Mouse (Mus musculus) cerebellum, adult (tissue): ENCODE results near the gene Unc13c.

Experiments used
- ATAC-seq: cut with Nextera tagmentation; 2 replicates; pipeline ENCODE4 v1.9.2; 2017; ENCODE audit warnings: mild to moderate bottlenecking, moderate library complexity, mixed read lengths; ENCODE audit not compliant: insufficient number of reproducible peaks, low FRiP score, low TSS enrichment

Gene Unc13c

GRCm38 (mm10) chr9:73883143-73883542, 85.6 kb downstream of the Unc13c start:
- ATAC-seq, result no peak; the same call in 1 of the 2 replicates

- ATAC-seq, result no peak
Observed at GRCm38 (mm10) chr9:73882393-73882919, 86.3 kb downstream of the Unc13c start.

GRCm38 (mm10) chr9:73867410-73868067, 101.2 kb downstream of the Unc13c start:
- peak; percentile 36; the same call in 1 of the 2 replicates for ATAC-seq

DNA sequence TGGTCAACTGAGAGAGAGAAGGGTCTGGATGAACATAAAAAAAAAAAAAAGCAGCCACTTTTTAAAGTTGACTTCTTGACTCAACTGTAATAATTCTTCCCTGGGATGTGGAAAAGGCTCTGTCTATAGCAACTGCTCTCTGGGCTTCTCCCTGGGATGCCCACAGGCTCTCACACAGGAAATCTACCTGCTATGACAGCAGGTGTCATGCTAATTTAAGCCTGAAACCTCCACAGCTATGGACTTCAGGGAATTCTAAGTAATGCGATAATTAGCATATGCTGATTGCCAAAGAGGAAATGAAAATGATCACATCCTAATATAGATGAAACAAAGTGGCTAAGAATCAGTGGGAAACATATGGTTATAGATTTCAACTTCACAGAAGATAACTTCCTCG, 102.1 kb downstream of the Unc13c start:
- peak; percentile 56; the same call in 1 of the 2 replicates for ATAC-seq

DNA sequence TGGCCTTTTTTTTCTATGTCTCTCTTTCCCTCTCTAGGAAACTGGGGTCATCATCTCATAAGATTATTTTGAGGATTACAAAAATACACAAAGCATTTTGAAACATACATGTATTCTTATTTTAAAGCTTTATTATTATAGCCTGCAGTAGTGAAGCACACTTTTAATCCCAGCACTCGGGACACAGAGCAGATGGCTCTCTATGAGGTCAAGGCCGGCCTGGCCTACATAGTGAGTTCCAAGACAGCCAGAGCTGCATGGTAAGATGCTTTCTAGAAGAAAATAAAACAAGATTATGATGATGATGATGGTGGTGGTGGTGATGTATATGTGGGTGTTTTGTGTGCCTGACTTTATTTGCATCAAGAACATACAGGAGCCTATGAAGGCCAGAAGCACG, 109.3 kb downstream of the Unc13c start:
- no peak; the same call in 1 of the 2 replicates for ATAC-seq

DNA sequence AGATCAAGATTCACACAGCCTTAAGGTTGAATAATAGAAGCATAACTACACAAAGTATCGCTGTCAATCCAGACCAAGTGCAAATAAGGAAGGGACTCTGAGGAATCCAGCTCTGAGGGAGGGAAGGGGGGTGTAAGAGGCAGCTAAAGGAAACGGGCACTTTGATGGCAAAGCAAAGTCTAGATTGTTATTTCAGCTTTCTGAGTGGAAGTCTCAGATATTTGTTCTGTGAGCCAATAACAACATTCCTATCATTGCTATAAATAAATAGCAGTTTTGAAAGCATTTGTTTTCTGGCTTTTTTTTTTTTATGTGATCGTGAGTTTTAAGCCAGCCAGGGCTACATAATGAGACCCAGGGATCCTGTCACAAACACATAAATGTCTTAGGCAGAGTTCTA, 114.5 kb downstream of the Unc13c start:
- ATAC-seq, result no peak

DNA sequence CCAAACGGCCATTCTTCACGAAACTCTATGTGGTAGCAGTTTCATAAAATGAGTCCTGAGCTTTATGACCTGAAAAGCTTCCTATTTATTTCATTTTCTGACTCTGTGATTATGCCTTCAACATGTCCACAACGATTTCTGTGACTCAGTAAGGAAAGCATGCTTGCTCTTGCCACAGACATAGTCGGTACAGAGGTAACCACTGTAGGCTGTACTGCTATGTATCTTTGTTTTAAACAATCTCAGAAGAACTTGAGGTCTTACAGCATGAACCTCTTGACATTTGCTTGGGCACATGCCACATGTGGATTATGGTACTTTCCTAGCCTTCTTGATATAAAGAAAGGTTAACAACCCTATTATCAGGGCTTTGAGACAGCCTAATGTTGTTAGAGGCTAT, 162.1 kb downstream of the Unc13c start:
- no peak for ATAC-seq

GRCm38 (mm10) chr9:73774616-73775015, 194.2 kb downstream of the Unc13c start:
- ATAC-seq, result peak; percentile 66; the same call in 1 of the 2 replicates

GRCm38 (mm10) chr9:73755185-73755584, 213.6 kb downstream of the Unc13c start:
- ATAC-seq, result peak; percentile 66

GRCm38 (mm10) chr9:73753480-73753879, 215.3 kb downstream of the Unc13c start:
- ATAC-seq, result no peak

DNA sequence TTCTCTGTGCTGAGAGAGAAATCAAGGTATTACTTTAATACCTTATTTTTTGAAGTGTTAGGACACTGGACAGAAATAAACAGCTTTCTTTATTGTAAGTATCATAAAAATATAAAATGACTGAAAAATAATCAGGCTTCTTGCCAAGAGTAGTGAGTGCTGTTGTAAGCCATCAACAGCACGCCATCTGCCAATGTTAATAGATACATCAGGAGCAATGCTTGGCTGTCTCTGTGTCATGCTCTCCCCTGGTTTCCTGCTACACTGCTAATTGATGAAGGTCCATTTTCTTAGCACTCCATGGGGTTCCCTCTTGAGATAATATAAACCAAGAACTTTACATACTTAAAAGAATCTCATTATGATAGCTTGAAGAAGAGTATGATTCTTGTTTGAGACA, 217.4 kb downstream of the Unc13c start:
- no peak for ATAC-seq

GRCm38 (mm10) chr9:73734446-73734845, 234.3 kb downstream of the Unc13c start:
- no peak for ATAC-seq

DNA sequence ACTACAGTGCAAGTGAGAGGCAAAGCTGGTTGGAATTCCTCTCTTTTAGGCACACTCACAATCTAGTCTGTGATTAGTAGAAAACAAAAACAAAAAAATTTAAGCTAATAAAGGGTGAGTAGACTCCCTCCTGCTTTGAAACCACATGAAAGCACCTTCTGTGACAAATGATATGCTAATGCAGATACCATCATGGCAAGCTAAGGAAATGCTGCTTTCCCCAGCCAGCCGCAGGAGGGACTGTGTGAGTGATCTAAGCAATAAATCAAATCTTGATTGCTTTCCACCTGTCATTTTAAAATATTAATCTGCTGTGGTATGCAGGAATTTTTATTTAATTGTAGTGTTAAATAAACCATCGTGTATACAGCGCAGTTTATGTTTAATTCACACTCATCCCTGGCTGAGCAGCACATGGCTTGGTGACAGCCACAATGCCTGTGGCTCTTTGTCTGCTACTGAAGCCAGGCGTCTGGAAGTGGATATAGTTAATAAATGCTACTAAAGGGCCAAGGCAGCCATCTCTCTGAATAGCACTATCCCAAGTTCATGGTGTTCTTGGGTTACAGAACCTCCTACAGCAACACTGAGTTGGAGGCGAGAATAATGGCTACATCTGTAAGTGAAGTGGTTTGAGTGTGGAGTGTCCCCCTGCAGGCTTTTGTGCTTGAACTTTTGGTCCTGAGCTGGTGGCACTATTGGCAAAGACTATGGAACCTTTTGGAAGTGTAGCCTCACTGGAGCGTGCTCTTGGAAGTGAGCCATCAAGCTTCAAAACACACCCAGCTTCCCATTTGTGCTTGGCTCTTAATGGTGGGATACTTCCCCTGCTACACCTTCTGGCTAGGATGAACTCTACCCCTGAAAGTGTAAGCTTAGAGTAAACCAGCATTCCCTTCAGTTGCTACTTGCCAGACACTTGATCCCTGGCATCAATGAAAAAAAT, 242.8 kb downstream of the Unc13c start:
- ATAC-seq, result no peak

- peak; percentile 66 for ATAC-seq
Observed at GRCm38 (mm10) chr9:73724776-73725175, 244.0 kb downstream of the Unc13c start.

DNA sequence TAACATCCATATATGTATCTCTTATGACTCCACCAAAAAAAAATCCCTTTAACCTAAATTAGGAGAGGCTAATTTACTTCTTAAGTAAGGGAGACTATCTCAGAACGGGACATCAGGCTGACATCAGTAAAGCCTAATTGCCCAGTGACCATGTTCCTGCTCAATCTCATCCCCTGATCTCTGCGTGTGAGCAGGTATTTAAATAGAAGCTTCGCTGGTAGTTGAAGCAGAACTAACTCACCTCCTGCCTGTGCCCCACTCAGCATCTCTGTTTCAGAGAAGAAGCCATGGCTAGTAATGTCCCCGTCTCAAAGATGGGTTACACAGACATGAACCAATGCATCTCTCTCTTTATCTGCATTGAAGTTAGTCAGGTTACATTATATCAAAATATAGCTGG, 255.3 kb downstream of the Unc13c start:
- ATAC-seq, result peak; percentile 70; the same call in 1 of the 2 replicates

DNA sequence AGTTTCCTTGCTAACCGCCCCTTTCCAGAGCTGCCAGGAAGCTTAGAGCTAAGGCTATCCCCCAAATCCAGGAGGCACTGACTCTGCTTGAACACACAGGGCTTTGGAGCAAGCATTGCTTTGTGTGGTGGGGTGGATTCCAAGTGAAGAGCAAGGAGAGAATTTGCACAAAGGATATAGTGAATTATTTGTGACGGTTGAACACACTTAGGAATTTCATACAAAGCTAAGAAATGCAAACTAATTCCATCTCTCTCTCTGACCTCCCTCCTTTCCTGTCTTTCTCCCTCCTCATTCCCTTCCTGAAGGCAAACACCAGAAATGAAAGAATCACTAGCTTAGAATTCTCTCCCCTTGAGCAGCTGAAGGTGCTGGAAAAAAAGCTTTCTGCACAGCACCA, 271.7 kb downstream of the Unc13c start:
- no peak for ATAC-seq

GRCm38 (mm10) chr9:73681580-73681979, 287.2 kb downstream of the Unc13c start:
- ATAC-seq, result no peak

- ATAC-seq, result no peak
Observed at GRCm38 (mm10) chr9:73680545-73681495, 287.9 kb downstream of the Unc13c start.

DNA sequence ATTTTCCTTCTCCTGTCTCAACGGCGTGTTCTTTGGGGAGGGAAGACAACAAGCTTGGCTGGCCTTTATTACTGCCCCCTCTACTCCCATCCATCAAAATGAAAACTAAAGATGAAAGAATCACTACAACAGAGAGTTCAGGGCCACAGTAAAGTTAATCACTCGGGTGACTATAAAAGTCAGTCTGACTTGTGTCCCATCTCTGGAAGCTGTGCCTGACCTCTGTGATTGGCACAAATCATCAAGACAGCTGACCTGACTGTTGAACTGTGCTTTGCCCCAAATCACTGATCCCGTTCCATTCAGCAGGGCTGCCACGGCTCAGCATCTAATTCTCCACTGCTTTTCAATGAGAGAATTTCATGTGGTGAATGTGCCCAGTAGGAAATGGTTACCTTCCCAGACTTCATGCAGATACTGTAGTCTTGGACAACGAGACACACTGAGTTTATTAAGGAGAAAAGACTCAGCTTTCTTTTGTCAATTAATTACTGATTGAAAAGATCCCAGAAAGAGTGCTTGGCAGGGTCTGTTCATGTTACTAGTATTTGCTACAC, 297.0 kb downstream of the Unc13c start:
- no peak for ATAC-seq

DNA sequence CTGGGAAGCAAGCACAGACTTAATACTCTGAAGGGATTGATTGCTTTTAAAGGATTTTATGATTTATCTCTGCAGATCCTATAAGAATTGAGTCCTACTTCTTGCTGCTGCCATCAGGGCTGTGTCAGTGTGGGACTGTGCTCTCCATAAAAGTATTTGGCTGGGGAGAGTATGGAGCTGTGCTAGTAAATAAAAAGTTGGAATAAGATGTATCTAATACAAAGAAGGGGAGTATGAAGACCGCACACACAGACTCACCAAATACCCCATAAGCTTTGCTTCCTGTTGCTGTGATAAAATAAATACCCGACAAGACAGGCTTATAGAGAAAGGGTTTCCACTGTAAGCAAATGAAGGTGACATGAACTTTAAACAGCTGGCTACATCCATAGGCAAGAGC, 298.7 kb downstream of the Unc13c start:
- ATAC-seq, result no peak
